In genomic region chr4:140983442-140983841, GRCm38 (mm10) we compare ENCODE assay signal across 8 mouse cellular contexts. TPM values are rescaled to one million over a fixed set of nuclear protein-coding genes. Genes with fewer than 3 reads are reported as not detected.
DNase-seq lines count a peak whose midpoint lies in the region; ATAC-seq and TF ChIP-seq lines count a peak whose summit lies in the region.

No protein-coding gene starts in this region.

- H3K4me1 ChIP-seq in embryonic facial prominence, embryonic 11.5 days (ENCODE audit: control insufficient read depth, insufficient read depth, low read length), result no peaks in the 10 kb centered on the region
- H3K4me1 ChIP-seq in midbrain, postnatal 0 days (ENCODE audit: insufficient read depth, low read length), result no peaks in the 10 kb centered on the region

- no peak overlapping the region for H3K4me2 ChIP-seq in embryonic facial prominence, embryonic 11.5 days (ENCODE audit: low read depth, low read length)
- H3K4me2 ChIP-seq in midbrain, postnatal 0 days (ENCODE audit: low read depth, low read length, poor library complexity, severe bottlenecking), result no peak overlapping the region

- H3K9me3 ChIP-seq in embryonic facial prominence, embryonic 11.5 days (replicated peaks; ENCODE audit: control insufficient read depth, low read length), result no peaks in the 10 kb centered on the region
- no peaks in the 10 kb centered on the region for H3K9me3 ChIP-seq in midbrain, postnatal 0 days (ENCODE audit: low read length)

- no peak for TF ChIP-seq CTCF in midbrain, postnatal 0 days (IDR thresholded peaks at IDR 0.05)

- WGBS in embryonic facial prominence, embryonic 11.5 days, result 14% methylated on average over 9 of the region's 9 CpGs
- 15% methylated on average over 9 of the region's 9 CpGs for WGBS in midbrain, postnatal 0 days

- intact Hi-C loops in heart, postnatal 25 days (cut with DNase I), result loop anchor here (5.0 kb wide), 1 partner anchor 49 kb away; no protein-coding TSS in a partner anchor

- DNase-seq in right cerebral cortex, postnatal 25 days, result peak; percentile 44
- DNase-seq in right cerebral cortex, postnatal 14 days, result no peak
- peak; percentile 3 for DNase-seq in embryonic facial prominence, embryonic 11.5 days (ENCODE audit: low spot score)
- DNase-seq in heart, postnatal 25 days (ENCODE audit: low spot score), result peak; percentile 56
- DNase-seq in liver, result peak; percentile 70
- no peak for DNase-seq in midbrain, postnatal 0 days (ENCODE audit: low spot score)
- peak; percentile 32 to 49 for DNase-seq in thymus, postnatal 10 days (ENCODE audit: low spot score in 2 of 2)
- DNase-seq in retina, embryonic 14.5 days (ENCODE audit: low spot score), result no peak

- no peak for ATAC-seq in embryonic facial prominence, embryonic 11.5 days (replicated peaks; ENCODE audit: insufficient number of reproducible peaks, low FRiP score, low TSS enrichment, low read depth)
- no peak for ATAC-seq in midbrain, postnatal 0 days (ENCODE audit: low FRiP score)

- no peak overlapping the region for H3K4me3 ChIP-seq in embryonic facial prominence, embryonic 11.5 days (ENCODE audit: low read depth, low read length)
- no peak overlapping the region for H3K4me3 ChIP-seq in midbrain, postnatal 0 days (ENCODE audit: low read depth, low read length)

- H3K36me3 ChIP-seq in embryonic facial prominence, embryonic 11.5 days (replicated peaks; ENCODE audit: control insufficient read depth, insufficient read depth, low read depth, low read length), result peaks cover 4% of the 10 kb centered on the region
- peaks cover 18% of the 10 kb centered on the region for H3K36me3 ChIP-seq in midbrain, postnatal 0 days (ENCODE audit: insufficient read depth, low read length)

- no peak overlapping the region for H3K9ac ChIP-seq in embryonic facial prominence, embryonic 11.5 days (replicated peaks; ENCODE audit: low read length)
- H3K9ac ChIP-seq in midbrain, postnatal 0 days (replicated peaks; ENCODE audit: low read length, poor library complexity, severe bottlenecking), result no peak overlapping the region

- H3K27ac ChIP-seq in embryonic facial prominence, embryonic 11.5 days (replicated peaks; ENCODE audit: low read depth, low read length), result no peak overlapping the region
- peak overlapping the region; percentile 51 for H3K27ac ChIP-seq in midbrain, postnatal 0 days (ENCODE audit: low read depth, low read length)

- H3K27me3 ChIP-seq in embryonic facial prominence, embryonic 11.5 days (ENCODE audit: control insufficient read depth, insufficient read depth, low read length), result no peaks in the 10 kb centered on the region
- no peaks in the 10 kb centered on the region for H3K27me3 ChIP-seq in midbrain, postnatal 0 days (ENCODE audit: insufficient read depth, low read length)

RNA-seq across cellular contexts. Expression of gene Atp13a2, which starts 3.2 kb away (rescaled TPM):
- polyA plus RNA-seq in embryonic facial prominence, embryonic 11.5 days (2014; fragmentation: Nextera tagmentation; extraction: Ambion mirVana), result 19.8 and 26.1 TPM in 2 replicates
- total RNA-seq in heart, postnatal 25 days (2021), result 10 to 100 TPM; 16.5 to 19.4 TPM
- 379 and 419 TPM in 2 replicates for total RNA-seq in midbrain, postnatal 0 days (2014; rRNA removed)
- polyA plus RNA-seq in midbrain, postnatal 0 days (2015; fragmentation: Nextera tagmentation; extraction: Ambion mirVana), result 182 and 201 TPM in 2 replicates

RNA-seq across cellular contexts. Expression of gene Sdhb, which starts 22.4 kb away (rescaled TPM):
- 428 and 430 TPM in 2 replicates for polyA plus RNA-seq in embryonic facial prominence, embryonic 11.5 days (2014; fragmentation: Nextera tagmentation; extraction: Ambion mirVana)
- 1,000 to 10,000 TPM; 1,213 to 1,269 TPM for total RNA-seq in heart, postnatal 25 days (2021)
- 194 and 243 TPM in 2 replicates for total RNA-seq in midbrain, postnatal 0 days (2014; rRNA removed)
- polyA plus RNA-seq in midbrain, postnatal 0 days (2015; fragmentation: Nextera tagmentation; extraction: Ambion mirVana), result 529 and 575 TPM in 2 replicates

RNA-seq across cellular contexts. Expression of gene Mfap2, which starts 26.8 kb away (rescaled TPM):
- polyA plus RNA-seq in embryonic facial prominence, embryonic 11.5 days (2014; fragmentation: Nextera tagmentation; extraction: Ambion mirVana), result 409 and 469 TPM in 2 replicates
- total RNA-seq in heart, postnatal 25 days (2021), result 1 to 10 TPM; 6.7 to 6.9 TPM
- total RNA-seq in midbrain, postnatal 0 days (2014; rRNA removed), result 19.5 and 32.4 TPM in 2 replicates
- polyA plus RNA-seq in midbrain, postnatal 0 days (2015; fragmentation: Nextera tagmentation; extraction: Ambion mirVana), result 103 and 104 TPM in 2 replicates

Comparison
In these comparisons a context has a peak if more than half of its experiments do, and no peak if none do; other contexts are left out.
1. DNase-seq: peak in right cerebral cortex, postnatal 25 days (single experiment), embryonic facial prominence, embryonic 11.5 days (single experiment), heart, postnatal 25 days (single experiment), liver (single experiment) and thymus, postnatal 10 days (2 of 2); none in right cerebral cortex, postnatal 14 days (single experiment), midbrain, postnatal 0 days (single experiment) and retina, embryonic 14.5 days (single experiment).
2. RNA of gene Atp13a2, which starts 3.2 kb away (total RNA-seq): 379 to 419 TPM in midbrain, postnatal 0 days; 16.5 to 19.4 TPM in heart, postnatal 25 days; every median in the first group is over 10 times any median in the second.